Mouse (Mus musculus) thymus, postnatal 0 days (tissue): Measurements from ENCODE around the gene Gcfc2. TPM values are rescaled to one million over a fixed set of nuclear protein-coding genes. Genes with fewer than 3 reads are reported as not detected.

Experiments
- DNase-seq: peaks from one replicate; pipeline ENCODE4 v3.0.0-alpha.2; 2015; ENCODE audit warnings: low spot score
- polyA plus RNA-seq: library from polyadenylated mRNA; unstranded; fragments of >200 nt; fragmentation: Nextera tagmentation; extraction: Ambion mirVana; gene quantifications from 2 replicates; pipeline ENCODE4 v1.2.1, GENCODE M21; 2015

The Gcfc2 gene
- polyA plus RNA-seq = 7.1 and 7.7 TPM in 2 replicates

DNA sequence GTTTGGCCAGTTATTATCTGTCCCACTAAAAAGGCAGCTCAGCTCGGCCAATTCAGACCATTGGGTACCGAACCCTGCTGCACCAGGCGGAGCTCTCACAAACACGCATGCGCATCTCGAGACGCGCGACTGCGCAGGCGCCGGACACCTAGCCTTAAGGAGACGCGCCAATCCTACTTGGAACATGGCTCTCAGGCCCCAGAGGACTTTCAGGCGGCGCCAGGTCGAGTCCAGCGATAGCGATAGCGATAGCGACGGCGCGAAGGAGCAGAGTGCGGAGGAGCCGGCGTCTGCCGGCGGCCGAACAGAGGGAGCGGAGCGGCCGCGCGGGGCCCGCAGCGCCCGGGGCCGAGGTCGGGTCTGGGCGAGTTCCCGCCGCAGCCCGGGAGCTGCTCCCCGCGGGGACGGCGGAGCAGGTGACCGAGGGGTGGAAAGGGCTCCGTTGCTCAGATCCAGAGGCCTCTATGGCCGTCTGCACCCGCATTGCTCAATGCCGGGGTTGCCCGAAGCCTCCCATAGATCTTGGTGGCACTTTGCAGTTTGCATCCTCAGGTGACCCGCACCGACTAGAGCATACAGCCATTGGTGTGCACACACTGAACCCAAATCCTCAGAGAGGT is at the start of gene Gcfc2:
Gene Gcfc2, plus strand, starts transcription at position 147 of the 620 bp plus-strand sequence.
- DNase-seq = peak; percentile 92

DNA sequence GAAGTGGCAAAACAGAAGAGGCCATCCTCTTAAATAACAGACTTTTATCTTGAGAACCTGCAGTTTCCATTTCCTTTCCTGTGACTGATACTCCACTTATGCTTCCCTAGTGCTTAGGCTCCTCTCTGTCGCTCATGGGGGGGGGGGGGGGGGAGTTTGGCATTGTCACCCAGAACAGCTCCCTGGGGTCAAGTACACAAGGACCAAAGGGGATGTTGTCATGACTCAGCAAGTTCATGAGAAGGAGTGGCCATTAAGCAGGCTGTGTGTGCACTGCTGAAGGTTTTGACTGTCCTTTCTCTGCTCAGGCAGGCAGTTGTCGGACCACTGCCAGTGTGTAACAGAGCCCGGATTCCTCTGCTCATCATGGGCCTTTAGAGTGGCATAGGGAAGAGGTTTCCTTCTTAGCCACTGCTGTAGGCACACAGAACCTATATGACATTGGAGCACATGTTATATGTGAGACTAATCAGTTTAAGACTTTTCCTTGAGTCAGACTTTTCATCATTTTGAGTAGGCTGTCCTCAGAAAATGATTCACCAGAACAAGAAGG is 27.7 kb upstream of the Gcfc2 start:
- no peak for DNase-seq

DNA sequence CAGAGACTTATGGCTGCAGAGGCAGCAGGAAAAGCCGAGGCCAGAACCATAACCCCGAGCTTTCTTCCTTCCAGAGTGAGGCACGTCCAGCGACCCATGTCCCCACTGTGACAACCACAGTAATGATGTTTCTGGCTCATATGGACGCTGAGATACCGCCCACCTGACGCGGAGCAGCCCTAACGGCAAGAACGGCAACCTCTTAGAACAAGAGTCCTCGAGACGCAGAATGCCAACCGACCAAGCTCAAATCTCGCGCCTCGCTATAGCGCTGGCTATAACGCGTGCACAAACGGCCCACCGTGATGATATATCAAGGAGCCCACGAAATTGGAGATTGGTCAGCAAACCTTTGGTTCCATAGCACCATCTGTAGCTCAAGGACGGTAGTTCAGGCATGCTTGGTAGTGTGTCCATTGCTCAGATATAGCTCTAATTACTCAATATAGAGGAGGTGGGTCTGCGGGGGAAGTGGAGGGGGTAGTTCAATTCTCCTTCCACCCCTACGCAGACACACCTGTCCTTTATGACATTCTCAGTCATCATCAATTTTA is 13.1 kb upstream of the Gcfc2 start:
- DNase-seq = no peak

GRCm38 (mm10) chr6:81911244-81911643 is 12.2 kb upstream of the Gcfc2 start:
- DNase-seq = no peak

- DNase-seq = no peak
These were observed 11.8 kb upstream of the Gcfc2 start for GRCm38 (mm10) chr6:81911713-81912112.

DNA sequence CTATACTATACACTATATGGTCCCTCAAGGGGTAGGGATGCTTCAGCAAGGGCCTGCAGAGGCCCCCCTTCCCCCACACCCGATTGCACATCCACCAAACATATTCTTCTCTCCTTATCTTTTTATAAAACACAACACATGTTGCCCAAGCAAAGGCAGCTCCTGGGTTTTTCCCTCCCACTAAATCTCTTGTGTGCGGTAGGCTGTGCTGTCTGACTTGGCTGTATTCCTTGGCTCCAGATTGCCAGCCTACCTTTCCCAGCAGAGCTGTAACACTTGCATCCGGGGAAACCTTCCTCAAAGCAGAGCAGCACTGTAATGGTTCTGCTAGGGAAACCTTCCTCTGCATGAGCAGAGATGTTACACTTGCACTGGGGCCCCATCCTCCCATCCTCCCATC is 11.3 kb upstream of the Gcfc2 start:
- DNase-seq = no peak

DNA sequence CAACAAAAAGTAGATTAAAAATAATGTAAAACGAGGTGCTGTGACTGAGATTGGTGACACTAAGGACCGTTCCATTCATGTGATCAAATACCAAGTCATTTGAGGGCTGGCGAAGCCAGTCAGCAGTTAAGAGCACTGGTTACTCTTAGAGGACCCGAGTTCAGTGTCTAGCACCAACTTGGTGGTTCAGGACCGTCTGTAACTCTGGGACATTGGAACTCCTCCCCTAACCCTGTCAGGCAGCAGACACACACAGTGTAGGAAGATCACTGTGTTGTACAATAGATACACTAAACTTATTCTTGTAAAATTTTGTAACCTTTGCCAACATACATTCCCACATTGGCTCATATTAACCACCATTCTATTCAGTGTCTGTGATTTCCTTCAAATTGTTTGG is 835 bp downstream of the Gcfc2 start:
- DNase-seq = no peak

DNA sequence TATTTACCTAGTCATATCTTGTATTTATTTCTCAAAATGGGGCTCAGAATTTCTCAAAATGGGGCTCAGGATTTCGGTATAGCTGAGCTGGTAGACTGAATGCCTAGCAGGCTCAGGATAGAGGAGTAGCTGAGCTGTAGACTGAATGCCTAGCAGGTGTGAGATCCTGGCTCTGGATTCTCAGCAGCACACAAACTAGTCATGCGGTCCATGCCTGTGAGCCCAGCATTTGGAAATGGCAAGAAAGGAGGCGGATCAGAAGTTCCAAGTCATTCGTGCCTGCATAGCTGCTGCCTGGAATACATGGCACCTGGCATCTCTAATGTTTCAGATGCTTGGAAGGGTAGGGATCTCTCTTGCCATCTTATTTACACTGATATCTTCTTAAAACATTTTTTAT is 5.9 kb downstream of the Gcfc2 start:
- DNase-seq = no peak

DNA sequence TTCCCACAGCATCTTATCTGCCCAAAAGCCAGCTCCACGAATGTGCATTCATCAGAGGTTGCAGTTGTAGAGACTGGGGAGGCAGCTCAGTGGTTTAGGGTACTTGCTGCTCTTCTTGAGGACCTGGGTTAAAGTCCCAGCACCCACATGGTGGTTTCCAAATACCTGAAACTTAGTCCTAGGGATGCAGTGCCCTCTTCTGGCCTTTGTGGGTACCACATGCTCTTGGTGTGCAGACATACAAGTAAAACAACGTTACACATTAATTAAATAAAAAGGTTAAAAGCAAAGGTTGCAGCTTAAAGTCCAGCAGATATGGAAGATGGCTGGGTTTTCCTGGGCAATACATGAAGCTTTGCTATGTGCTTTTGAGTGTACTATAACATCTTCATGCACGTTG is 9.8 kb downstream of the Gcfc2 start:
- DNase-seq = no peak

DNA sequence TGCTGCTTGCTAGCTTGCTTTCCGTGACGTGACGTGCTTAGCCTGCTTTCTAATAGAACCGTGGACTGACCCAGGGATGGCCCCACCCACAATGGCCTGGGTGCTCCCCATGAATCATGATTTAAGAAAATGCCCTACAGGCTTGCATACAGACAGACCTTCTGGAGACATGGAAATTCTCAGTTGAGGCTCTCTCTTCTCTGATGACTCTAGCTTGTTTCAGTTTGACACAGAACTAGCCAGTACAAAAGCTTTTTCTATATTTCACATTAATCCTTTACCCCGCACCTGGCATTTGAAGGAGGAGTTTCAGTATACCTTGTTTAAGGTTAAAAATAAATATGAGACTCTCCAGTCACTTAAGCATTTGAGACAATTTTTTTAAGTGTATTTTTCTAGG is 18.2 kb downstream of the Gcfc2 start:
- no peak for DNase-seq

DNA sequence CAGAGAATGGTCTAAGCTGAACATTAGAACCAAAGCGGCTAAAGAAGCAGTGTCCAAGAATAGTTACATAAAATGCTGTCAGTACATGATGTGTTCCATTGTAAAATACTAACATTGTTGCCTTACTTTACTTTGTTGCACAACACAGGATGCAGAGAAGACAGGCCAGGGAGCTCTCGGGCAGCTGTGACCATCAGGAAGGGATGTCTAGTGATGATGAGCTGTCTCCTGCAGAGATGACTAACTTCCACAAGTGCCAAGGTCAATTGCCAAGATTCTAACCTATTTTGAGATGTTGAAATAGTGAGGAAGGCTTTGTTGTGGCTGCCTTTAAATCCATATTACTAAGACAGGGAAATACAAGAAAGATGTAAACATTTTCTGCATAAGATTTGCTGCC is 19.8 kb downstream of the Gcfc2 start:
- DNase-seq = no peak

DNA sequence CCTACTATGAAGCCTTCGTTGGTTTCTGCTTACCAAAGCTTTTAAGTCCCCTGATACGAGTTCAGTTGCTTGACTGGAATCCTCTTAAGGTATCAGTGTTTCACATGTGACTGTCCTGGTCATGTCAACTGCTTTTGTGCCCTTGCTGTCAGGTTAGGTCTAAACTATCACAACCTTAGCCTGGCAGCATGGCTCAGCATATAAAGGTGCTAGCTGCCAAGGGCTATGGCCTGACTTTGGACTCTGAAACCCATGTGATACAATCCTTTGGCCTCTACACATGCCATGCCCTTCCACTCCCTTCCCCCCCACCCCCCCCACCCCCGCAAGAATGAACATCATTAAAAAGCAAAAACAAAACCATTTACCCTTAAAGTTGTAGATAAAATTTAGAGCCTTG is 21.0 kb downstream of the Gcfc2 start:
- no peak for DNase-seq

DNA sequence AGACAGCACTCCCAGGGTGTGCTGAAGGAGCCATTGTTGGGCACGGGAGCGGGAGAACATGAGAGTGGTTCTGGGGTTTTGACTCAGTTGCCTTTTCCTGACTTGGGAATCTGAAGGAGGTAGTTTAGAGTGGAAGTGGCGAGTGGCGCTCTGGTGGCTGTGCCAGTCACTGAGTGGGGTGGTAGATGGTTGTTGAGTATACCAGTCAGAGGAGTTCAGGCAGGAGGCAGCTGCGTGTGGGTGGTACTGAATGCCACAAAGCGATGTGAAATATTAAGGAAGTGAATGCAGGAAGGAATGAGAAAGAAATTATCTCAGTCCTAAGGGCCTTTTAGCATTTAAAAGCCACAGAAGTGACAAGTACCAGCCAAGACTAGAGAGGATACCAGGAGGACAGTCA is 23.4 kb downstream of the Gcfc2 start:
- DNase-seq = no peak

DNA sequence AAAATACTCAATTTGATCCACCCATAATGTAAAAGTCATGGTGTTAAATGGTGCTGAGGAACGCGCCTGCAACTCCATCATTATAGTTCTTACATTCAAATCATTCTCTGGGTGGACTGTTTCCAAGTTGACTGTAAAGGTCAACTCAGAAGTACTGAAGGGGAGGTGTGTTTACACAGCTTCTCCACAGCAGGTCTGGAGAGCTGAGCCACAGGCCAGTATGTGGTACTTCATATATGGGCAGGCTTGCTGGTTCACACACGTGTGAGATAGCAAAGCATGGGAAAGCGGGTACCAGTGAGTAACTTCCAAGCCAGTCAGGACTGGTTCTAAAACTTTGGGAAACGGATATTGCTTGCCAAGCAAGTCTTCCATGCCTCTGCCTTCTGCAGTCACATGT is 31.7 kb downstream of the Gcfc2 start:
- no peak for DNase-seq

DNA sequence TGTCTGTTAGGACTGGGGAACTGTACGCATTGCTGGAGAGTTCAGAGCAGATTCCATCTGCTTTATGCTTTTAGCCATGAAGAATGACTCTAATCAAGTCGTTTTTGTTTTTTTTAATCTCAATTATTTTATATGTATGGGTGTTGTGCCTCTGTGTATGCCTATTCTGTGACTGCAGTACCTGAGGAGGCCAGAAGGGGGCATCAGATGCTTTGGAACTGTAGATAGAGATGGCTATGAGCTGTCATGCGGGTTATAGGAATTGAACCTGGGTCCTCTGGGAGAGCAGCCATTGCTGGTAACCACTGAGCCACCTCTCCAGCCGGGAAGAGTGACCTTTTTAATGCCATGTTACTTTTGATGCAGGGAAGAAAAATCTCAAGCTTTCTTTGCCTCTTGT is 32.9 kb downstream of the Gcfc2 start:
- DNase-seq = no peak

- no peak for DNase-seq
These were observed 34.5 kb downstream of the Gcfc2 start for GRCm38 (mm10) chr6:81957992-81958391.

DNA sequence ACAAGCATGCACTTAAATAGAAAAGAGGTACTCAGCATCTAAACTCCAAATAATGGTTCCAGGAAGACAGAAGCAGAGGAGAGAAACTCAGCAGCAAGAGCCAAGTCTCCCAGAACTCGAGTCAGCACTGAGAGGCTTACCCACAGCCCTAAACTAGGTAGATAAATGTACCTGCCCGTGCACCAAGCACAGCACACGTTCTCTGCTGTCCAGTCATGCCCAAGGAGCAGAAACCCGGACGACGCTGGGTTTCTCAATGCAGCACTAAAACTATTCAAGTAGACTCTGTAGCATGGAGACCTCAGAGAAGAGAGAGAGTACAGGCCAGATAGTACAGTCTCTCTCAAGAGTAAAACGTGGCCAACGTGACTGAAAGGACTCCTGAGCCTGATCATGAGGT is 36.4 kb downstream of the Gcfc2 start:
- no peak for DNase-seq

- DNase-seq = no peak
These were observed 36.8 kb downstream of the Gcfc2 start for GRCm38 (mm10) chr6:81960284-81960683.

GRCm38 (mm10) chr6:81965296-81966067 is 42.0 kb downstream of the Gcfc2 start, which contains the start of gene Mrpl19:
Gene Mrpl19, minus strand, starts transcription at chr6:81965958.
- peak; percentile 93 for DNase-seq

DNA sequence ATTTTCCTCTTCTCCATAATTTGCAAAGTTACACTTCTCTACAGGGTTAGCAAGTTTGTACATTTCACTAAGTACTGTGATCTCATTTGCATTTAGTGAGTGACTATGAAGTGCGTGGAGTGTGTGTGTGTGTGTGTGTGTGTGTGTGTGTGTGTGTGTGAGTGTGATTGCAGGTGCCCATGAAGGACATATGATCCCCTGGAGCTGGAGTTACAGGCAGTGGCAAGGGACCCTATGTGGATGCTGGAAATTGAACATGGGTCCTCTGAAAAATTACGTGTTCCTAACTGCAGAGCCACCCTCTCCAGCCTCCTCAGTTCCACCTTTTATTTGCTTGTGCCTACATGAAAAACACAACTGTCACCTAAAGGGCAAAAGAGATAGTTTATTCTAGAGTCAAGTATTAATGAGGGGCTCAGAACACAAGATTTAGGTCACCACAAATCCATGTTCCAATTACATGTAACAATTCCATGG is 42.6 kb downstream of the Gcfc2 start:
- DNase-seq = no peak

GRCm38 (mm10) chr6:81971196-81971595 is 47.7 kb downstream of the Gcfc2 start:
- no peak for DNase-seq

- no peak for DNase-seq
These were observed 49.1 kb downstream of the Gcfc2 start for GRCm38 (mm10) chr6:81972595-81972994.
